Mouse (Mus musculus): Measurements from ENCODE around the gene Fxyd1. TPM values are rescaled to one million over a fixed set of nuclear protein-coding genes. Genes with fewer than 3 reads are reported as not detected.
A peak's percentile ranks its signal among the peaks of the same experiment; 100 is the strongest.

The Fxyd1 gene
- polyA plus RNA-seq, 1 experiment from 2014 or later = 57.9 TPM

DNA sequence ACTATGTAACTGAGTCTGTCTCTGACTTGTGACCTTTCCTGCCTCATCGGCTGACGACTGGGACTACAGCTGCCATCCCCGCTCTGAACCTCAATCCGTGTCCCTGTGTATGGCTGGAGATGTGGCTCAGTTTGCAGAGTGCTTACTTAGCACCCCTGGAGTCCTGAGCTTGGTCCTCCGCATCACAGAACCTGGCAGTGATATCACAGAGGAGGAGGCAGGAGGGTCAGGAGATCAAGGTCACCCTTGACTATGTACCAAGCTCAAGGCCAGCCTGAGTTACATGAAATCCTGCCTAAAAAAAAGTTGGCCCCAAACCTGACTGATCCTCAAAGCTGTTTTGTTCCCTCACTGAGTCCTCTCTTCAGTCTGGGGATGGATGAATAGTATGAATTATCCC lies 731 bp upstream of the Fxyd1 start:
- no peak overlapping the region for H3K27ac ChIP-seq
- ATAC-seq (replicated peaks; ENCODE audit: low FRiP score) = no peak
- no peak overlapping the region for H3K9ac ChIP-seq
- H3K9me3 ChIP-seq (replicated peaks) = no peaks in the 10 kb centered on the region
- peaks cover 40% of the 10 kb centered on the region for H3K4me1 ChIP-seq
- H3K4me3 ChIP-seq (replicated peaks) = no peak overlapping the region
- H3K27me3 ChIP-seq = peaks cover 17% of the 10 kb centered on the region
- H3K4me2 ChIP-seq = no peak overlapping the region
- WGBS = 59% methylated on average over 5 of the region's 5 CpGs
- H3K36me3 ChIP-seq = no peaks in the 10 kb centered on the region

DNA sequence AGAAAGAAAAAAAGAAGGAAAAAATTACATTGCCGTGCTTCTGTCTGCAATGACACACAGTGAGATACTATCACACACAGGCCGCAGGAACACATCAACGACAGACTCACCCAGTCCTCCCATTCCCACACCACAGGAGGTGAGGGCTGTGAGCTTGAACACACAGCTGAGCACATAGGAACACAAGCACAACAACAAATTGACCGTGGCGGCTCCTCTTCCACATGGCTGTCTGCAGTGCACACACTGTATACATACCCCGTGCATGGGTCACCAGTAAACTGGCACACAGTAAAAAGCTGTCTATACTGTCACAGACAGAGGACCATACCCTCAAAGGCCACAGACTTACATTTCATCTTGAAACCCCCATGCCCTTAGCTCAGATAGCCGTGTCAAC lies 551 bp downstream of the Fxyd1 start:
- Histone ChIP-seq H3K4me2 (no peak overlapping the region), H3K9ac (no peak overlapping the region), H3K27ac (no peak overlapping the region), H3K27me3 (peaks cover 29% of the 10 kb centered on the region), H3K4me3 (replicated peaks) (no peak overlapping the region), H3K36me3 (no peaks in the 10 kb centered on the region), H3K4me1 (peaks cover 53% of the 10 kb centered on the region), H3K9me3 (replicated peaks) (no peaks in the 10 kb centered on the region)
- ATAC-seq (replicated peaks; ENCODE audit: low FRiP score) = no peak
- WGBS = 68% methylated on average over 7 of the region's 7 CpGs

DNA sequence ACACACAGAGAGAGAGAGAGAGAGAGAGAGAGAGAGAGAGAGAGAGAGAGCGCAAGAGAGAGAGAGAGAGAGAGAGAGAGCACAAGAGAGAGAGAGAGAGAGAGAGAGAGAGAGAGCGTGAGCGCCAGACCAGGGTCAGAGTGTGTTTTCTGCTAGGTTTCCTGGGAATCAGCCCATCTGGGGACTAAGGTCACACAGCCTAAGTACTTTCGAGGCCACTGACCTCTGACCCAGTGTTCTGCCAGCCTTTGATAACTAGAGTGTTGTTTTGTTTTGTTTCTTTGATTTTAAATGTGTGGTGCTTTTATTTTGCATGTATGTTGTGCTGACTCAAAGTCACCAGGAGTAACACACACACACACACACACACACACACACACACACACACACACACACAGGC lies 1.1 kb downstream of the Fxyd1 start:
- Histone ChIP-seq H3K4me1 (peaks cover 59% of the 10 kb centered on the region), H3K27me3 (peaks cover 35% of the 10 kb centered on the region), H3K4me2 (no peak overlapping the region; the same call in 1 of the 2 replicates), H3K9ac (no peak overlapping the region), H3K9me3 (replicated peaks) (no peaks in the 10 kb centered on the region), H3K36me3 (no peaks in the 10 kb centered on the region), H3K27ac (no peak overlapping the region), H3K4me3 (replicated peaks) (no peak overlapping the region)
- ATAC-seq (replicated peaks; ENCODE audit: low FRiP score) = no peak
- WGBS = 13% methylated on average over 1 of the region's 4 CpGs

DNA sequence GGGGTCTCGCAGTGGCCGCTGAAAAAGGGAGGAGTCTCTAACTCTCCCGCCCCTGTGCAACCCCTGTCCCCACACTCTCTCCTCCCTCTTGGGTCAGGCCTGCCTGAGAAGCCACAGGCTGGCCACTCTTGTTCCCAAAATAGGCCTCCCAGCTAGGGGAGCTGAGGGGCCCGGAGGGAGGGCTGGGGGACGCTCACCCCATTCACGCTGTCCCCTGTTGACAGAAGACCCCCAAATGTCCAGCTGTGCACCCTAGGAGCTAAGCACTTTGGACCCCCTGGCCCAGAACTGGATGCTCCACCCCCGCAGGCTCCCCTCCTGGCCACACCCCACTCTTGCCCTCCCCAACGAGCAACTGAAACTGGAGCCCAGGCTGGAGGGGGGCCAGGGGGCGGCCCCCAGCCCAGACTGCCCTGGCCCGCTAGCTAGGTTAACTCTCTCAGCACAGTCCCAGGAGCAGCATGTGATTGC lies 1.6 kb downstream of the Fxyd1 start:
- H3K9ac ChIP-seq = 0 out of 2 replicates have a peak overlapping the region, but pooled peaks have one; percentile 17
- H3K4me1 ChIP-seq = peaks cover 63% of the 10 kb centered on the region
- 8% methylated on average over 9 of the region's 10 CpGs for WGBS

DNA sequence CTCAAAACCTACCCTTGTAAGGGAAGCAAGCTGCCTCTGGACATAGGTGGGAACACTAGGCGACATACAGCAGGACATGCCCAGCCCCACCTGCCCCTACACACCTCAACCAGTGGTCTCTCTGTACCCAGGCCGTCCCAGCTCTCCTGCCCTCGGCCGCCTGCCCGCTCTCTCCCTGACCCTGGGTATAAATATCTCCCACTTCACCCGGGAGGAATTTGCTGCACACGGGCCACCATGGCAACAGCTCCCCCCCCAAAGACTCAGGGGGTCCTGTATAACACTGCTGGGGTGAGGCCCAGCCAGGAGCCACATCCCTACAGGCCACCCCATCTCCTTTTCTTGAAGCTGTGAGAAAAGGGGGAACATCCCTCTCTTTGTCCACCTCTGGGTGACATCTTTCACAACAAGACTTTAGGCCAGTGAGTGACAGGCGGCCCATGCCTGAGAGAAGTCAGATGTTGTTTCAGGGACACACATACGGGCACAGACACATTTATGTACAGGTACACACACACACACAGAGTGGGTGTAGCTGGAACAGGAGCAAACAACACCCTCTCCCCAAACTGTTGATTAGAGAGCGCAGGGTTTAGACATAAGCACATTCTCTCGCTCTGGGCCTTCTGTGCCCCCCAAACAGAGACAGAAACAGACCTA lies 2.2 kb downstream of the Fxyd1 start:
- Histone ChIP-seq H3K4me3 (replicated peaks) (peak overlapping the region; percentile 31), H3K4me1 (peaks cover 69% of the 10 kb centered on the region), H3K36me3 (no peaks in the 10 kb centered on the region), H3K27ac (peak overlapping the region; percentile 68), H3K9me3 (replicated peaks) (no peaks in the 10 kb centered on the region), H3K4me2 (peak overlapping the region; percentile 52), H3K27me3 (peaks cover 46% of the 10 kb centered on the region), H3K9ac (no peak overlapping the region)
- no peak for ATAC-seq (replicated peaks; ENCODE audit: low FRiP score)
- WGBS = 34% methylated on average over 11 of the region's 11 CpGs

More for the DNA sequence above, 1.6 kb downstream of the Fxyd1 start:
- H3K36me3 ChIP-seq = no peaks in the 10 kb centered on the region
- peak overlapping the region; percentile 68 for H3K27ac ChIP-seq
- H3K4me2 ChIP-seq = peak overlapping the region; percentile 52
- H3K9me3 ChIP-seq (replicated peaks) = no peaks in the 10 kb centered on the region
- peak overlapping the region; percentile 31 for H3K4me3 ChIP-seq (replicated peaks)
- peaks cover 40% of the 10 kb centered on the region for H3K27me3 ChIP-seq
- ATAC-seq (replicated peaks; ENCODE audit: low FRiP score) = peak; percentile 84

DNA sequence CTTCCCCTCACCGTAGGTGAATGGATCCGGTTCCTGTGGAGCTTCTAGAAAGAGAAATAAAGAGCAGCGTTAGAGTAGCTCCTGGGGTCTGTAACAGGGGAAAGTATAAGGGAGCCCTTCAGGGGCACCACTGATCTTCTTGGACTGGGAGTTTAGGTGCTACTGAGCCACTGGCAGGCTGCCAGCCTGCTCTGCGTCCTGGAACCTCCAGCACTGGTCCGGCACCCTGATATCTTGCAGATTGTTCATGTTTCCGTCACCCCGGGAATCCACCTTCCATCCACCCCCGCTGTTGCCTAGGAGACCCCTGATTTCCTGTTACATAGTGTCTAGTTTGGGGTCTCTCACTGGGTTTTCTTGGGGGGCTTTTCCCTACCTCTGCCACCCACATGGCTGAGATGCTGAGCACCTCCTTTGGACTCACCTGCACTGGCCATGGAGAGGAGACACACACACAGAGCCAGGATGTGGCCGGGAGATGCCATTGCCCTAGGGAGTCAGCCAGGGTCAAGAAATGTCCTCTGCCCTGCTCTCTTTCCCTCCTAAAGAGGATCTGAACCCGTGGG lies 3.0 kb downstream of the Fxyd1 start:
- 31% methylated on average over 10 of the region's 10 CpGs for WGBS
- H3K36me3 ChIP-seq = no peaks in the 10 kb centered on the region
- peaks cover 70% of the 10 kb centered on the region for H3K4me1 ChIP-seq
- H3K4me2 ChIP-seq = peak overlapping the region; percentile 52; the same call in 1 of the 2 replicates
- peaks cover 54% of the 10 kb centered on the region for H3K27me3 ChIP-seq
- H3K4me3 ChIP-seq (replicated peaks) = no peak overlapping the region
- H3K9ac ChIP-seq = no peak overlapping the region
- H3K27ac ChIP-seq = no peak overlapping the region
- H3K9me3 ChIP-seq (replicated peaks) = no peaks in the 10 kb centered on the region
- no peak for ATAC-seq (replicated peaks; ENCODE audit: low FRiP score)

DNA sequence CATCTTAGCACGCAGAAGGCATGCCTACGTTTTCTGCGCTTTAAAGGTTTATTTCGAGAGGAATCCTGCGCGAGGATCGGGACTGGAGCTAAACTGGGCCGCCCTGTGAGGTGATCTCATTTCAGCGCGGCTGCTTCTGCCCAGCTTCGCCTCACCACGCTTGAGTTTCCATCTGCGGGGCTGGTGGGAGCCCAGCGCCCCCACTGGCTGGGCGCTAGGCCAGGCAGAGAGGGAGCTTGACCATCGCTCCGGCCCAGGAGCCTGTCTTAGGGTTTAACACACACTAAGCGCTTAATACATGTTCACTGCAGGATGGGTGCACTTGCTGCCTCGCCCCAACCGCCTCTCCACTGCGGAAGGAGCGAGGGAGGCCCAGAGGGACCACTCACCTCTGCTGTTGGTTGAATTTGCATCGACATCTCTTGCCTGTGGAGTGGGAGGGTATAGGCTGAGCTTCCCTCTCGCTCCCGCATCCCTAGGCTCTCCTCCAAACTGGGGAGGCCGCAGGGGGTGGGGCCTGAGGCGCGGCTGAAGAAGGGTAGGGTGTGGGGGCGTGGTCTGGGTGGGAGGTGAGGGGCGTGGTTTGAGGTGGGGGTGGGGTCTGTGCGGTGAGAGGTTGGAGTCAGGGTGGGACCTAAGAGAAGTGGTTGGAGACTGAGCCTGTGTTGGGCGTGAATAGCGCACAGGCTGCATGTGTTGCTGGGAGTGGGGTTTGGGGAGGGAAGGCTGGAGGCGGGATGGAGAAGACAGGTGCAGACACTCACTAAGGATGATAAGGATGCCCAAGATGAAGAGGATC lies 4.2 kb downstream of the Fxyd1 start:
- H3K36me3 ChIP-seq = no peaks in the 10 kb centered on the region
- peak overlapping the region; percentile 32 for H3K4me3 ChIP-seq (replicated peaks)
- H3K4me1 ChIP-seq = peaks cover 70% of the 10 kb centered on the region
- ATAC-seq (replicated peaks; ENCODE audit: low FRiP score) = peak; percentile 52
- no peaks in the 10 kb centered on the region for H3K9me3 ChIP-seq (replicated peaks)
- 1% methylated on average over 34 of the region's 34 CpGs for WGBS
- H3K9ac ChIP-seq = peak overlapping the region; percentile 29; the same call in 1 of the 2 replicates
- peak overlapping the region; percentile 59 for H3K4me2 ChIP-seq
- 0 out of 2 replicates have a peak overlapping the region, but pooled peaks have one; percentile 32 for H3K27ac ChIP-seq
- peaks cover 60% of the 10 kb centered on the region for H3K27me3 ChIP-seq

DNA sequence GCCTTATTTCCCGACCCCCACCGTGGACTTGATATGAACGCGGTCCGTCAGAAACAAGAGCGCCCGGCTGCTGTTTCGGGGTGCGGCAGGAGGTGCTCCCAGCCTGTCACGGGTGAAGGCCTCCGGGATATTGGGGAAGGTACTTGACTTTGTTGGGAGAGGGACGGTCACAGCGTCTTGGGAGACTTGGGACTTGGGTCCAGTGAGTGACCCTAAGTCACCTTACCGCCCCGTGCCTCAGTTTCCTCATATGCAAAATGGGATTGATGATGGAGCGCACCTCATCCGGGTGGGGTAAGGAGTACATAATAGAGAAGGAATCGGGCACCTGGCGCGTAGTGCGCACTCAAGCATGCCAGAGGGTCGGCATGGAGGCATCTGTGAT lies 4.8 kb downstream of the Fxyd1 start:
- Histone ChIP-seq H3K4me2 (peak overlapping the region; percentile 59), H3K9ac (peak overlapping the region; percentile 29; the same call in 1 of the 2 replicates), H3K27ac (no peak overlapping the region), H3K4me3 (replicated peaks) (peak overlapping the region; percentile 32), H3K9me3 (replicated peaks) (no peaks in the 10 kb centered on the region), H3K36me3 (no peaks in the 10 kb centered on the region), H3K4me1 (peaks cover 70% of the 10 kb centered on the region), H3K27me3 (peaks cover 60% of the 10 kb centered on the region)
- 4% methylated on average over 22 of the region's 22 CpGs for WGBS
- no peak for ATAC-seq (replicated peaks; ENCODE audit: low FRiP score)

DNA sequence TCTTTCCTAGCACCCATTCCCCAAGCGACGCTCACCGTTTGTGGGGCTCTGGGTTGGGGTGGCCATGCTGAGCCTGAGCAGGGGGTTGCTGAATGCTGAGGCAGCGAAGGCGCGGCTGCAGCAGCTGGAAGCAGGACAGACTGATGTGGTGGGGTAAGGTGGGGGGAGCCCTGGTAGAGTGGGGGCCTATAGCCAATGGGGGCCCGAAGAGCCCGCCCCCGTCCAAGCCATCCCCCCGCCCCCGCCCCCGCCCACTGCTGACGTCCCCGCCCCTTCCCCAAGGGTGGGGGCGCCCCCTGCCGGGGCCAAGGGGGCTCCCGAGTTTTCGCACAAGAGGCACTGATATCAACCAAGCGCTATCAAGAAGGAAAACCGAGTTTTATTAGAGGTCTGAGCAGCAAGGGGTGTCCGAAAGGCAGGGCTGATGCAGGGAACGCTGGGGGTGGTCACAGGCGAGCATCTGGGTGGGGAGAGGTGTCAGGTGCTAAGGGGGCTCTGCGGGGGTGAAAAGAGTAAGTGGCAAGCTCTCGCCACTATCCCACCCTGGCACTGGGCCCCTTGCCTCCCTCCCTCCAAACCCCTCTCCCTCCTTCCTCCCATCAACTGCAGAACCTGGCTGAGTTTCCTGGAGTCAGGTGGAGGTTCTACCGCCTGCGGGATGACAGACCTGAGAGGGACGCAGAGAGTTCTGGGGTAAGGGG lies 5.5 kb downstream of the Fxyd1 start, which contains the start of gene Fxyd7:
Fxyd7 (minus strand) TSS at position 147 of the 701 bp plus-strand sequence.
- Histone ChIP-seq H3K4me2 (peak within 1 kb of the TSS; percentile 59), H3K27ac (no peak within 1 kb of the TSS), H3K9me3 (replicated peaks) (no peaks in the 10 kb centered on the region), H3K4me1 (peaks cover 69% of the 10 kb centered on the region), H3K27me3 (peaks cover 62% of the 10 kb centered on the region), H3K4me3 (replicated peaks) (peak within 1 kb of the TSS; percentile 32), H3K36me3 (no peaks in the 10 kb centered on the region), H3K9ac (peak within 1 kb of the TSS; percentile 29; the same call in 1 of the 2 replicates)
- under 1% methylated on average over 28 of the region's 28 CpGs for WGBS
- no peak for ATAC-seq (replicated peaks; ENCODE audit: low FRiP score)

DNA sequence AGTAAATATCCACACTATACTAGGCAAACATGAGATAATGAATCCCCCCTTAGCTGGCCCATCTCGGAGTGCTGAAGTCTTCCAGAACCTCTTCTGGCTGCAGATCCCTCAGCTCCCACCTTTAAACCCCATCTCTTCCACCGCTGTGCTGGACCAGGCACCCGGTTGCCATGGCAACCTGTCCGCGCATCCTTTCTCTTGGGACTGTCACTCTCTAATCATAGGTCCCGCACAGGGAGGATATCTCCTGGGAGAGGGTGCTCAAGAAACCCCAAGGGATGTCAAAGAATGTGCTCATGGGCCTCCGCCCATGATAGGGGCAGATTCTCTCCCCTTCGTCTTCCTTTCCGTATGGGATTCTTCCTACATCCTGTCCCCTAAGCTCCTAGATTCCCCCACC lies 6.1 kb downstream of the Fxyd1 start:
- no peak overlapping the region for H3K27ac ChIP-seq
- peaks cover 64% of the 10 kb centered on the region for H3K4me1 ChIP-seq
- 3% methylated on average over 9 of the region's 9 CpGs for WGBS
- ATAC-seq (replicated peaks; ENCODE audit: low FRiP score) = no peak
- H3K36me3 ChIP-seq = no peaks in the 10 kb centered on the region
- H3K4me2 ChIP-seq = peak overlapping the region; percentile 59
- no peak overlapping the region for H3K9ac ChIP-seq
- H3K4me3 ChIP-seq (replicated peaks) = peak overlapping the region; percentile 32
- H3K9me3 ChIP-seq (replicated peaks) = no peaks in the 10 kb centered on the region
- H3K27me3 ChIP-seq = peaks cover 64% of the 10 kb centered on the region

DNA sequence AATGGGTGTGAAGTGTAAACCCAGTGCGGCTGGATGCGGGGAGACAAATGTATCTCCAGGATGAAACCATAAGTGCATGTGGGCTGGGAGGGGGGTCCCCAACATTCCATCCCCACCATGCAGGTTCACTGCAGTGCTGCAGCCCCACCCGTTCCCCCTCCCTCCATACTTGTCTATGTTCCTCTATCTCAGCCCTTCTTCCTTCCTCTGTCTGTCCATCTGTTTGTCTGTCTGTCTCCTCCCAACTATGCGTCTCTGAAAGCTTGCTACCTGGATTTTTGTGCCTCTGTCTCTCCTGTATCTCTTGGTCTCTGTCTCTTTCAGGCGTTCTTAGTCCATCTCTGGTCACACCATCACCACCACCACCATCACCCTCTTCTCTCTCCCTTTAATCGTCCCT lies 6.5 kb downstream of the Fxyd1 start:
- WGBS = 5% methylated on average over 6 of the region's 6 CpGs
- ATAC-seq (replicated peaks; ENCODE audit: low FRiP score) = no peak
- Histone ChIP-seq H3K9ac (no peak overlapping the region), H3K4me1 (peaks cover 61% of the 10 kb centered on the region), H3K9me3 (replicated peaks) (no peaks in the 10 kb centered on the region), H3K27ac (no peak overlapping the region), H3K4me3 (replicated peaks) (peak overlapping the region; percentile 32; the same call in 1 of the 2 replicates), H3K27me3 (peaks cover 64% of the 10 kb centered on the region), H3K36me3 (no peaks in the 10 kb centered on the region), H3K4me2 (peak overlapping the region; percentile 59)

Measured in kidney, embryonic 15.5 days (tissue).